Mouse (Mus musculus) spleen, embryonic (tissue): ENCODE results near the gene Glra3.

ENCODE experiments used
- CTCF ChIA-PET: fragments of 350-600 bp; sonication (Branson Sonifier 250); formaldehyde crosslinking; loops from one replicate; lab custom pipeline; 2022; lab: Charles Lee

The Glra3 gene

GRCm38 (mm10) chr8:55939870-55940525, at the start of gene Glra3:
TSS of gene Glra3 (plus strand) at chr8:55940460.
- CTCF ChIA-PET, result no interaction called here

- CTCF ChIA-PET, result no interaction called here
Measured at GRCm38 (mm10) chr8:55906848-55907247, 33.4 kb upstream of the Glra3 start, which contains the start of gene Adam29. TSS of gene Adam29 (minus strand) at chr8:55906948.

- CTCF ChIA-PET, result interaction anchor here (0.6 kb wide), 1 partner anchor 15 kb away, joined by 3 read pairs; no protein-coding TSS in a partner anchor
Measured at GRCm38 (mm10) chr8:55940526-55940880, 243 bp downstream of the Glra3 start.

GRCm38 (mm10) chr8:55964759-55965320, 24.6 kb downstream of the Glra3 start:
- CTCF ChIA-PET, result no interaction called here

- CTCF ChIA-PET, result no interaction called here
Measured at GRCm38 (mm10) chr8:55997859-55998258, 57.6 kb downstream of the Glra3 start.

GRCm38 (mm10) chr8:56054324-56054723, 114.1 kb downstream of the Glra3 start:
- CTCF ChIA-PET, result no interaction called here

- CTCF ChIA-PET, result no interaction called here
Measured at GRCm38 (mm10) chr8:56063081-56063480, 122.8 kb downstream of the Glra3 start.

GRCm38 (mm10) chr8:56070486-56071254, 130.4 kb downstream of the Glra3 start:
- CTCF ChIA-PET, result no interaction called here

GRCm38 (mm10) chr8:56083654-56084053, 143.4 kb downstream of the Glra3 start:
- CTCF ChIA-PET, result no interaction called here

GRCm38 (mm10) chr8:56094385-56094784, 154.1 kb downstream of the Glra3 start:
- CTCF ChIA-PET, result no interaction called here

GRCm38 (mm10) chr8:56110296-56110695, 170.0 kb downstream of the Glra3 start:
- CTCF ChIA-PET, result no interaction called here

- CTCF ChIA-PET, result no interaction called here
Measured at GRCm38 (mm10) chr8:56129357-56129756, 189.1 kb downstream of the Glra3 start.

GRCm38 (mm10) chr8:56150697-56151096, 210.4 kb downstream of the Glra3 start:
- CTCF ChIA-PET, result no interaction called here

- CTCF ChIA-PET, result no interaction called here
Measured at GRCm38 (mm10) chr8:56151574-56151973, 211.3 kb downstream of the Glra3 start.

- CTCF ChIA-PET, result no interaction called here
Measured at GRCm38 (mm10) chr8:56158966-56159365, 218.7 kb downstream of the Glra3 start.
